Mouse (Mus musculus) limb, embryonic 13.5 days (tissue): ENCODE data around the gene Tmed2. TPM values are rescaled to one million over a fixed set of nuclear protein-coding genes. Genes with fewer than 3 reads are reported as not detected.
A peak's percentile ranks its signal among the peaks of the same experiment; 100 is the strongest.
"Not testable (repeated sequence)": the region's sequence is repeated elsewhere in the genome, so short reads cannot be mapped to it uniquely, and the experiment has no call there.

Source experiments
- ATAC-seq: fragments of 200-750 bp; cut with Nextera tagmentation; 2 replicates; pipeline ENCODE4 v1.8.0; 2017; ENCODE audit warnings: low read depth, moderate number of reproducible peaks, moderate TSS enrichment; ENCODE audit not compliant: low FRiP score
- H3K27ac ChIP-seq: fragments of 300-500 bp; sonication (generic); 2 replicates; pipeline ENCODE4 v1.5.1; 2015; ENCODE audit warnings: inconsistent platforms, mild to moderate bottlenecking, moderate library complexity
- H3K27me3 ChIP-seq: fragments of 300-500 bp; sonication (generic); 2 replicates; pipeline ENCODE4 v1.6.1; 2015; ENCODE audit warnings: mild to moderate bottlenecking, inconsistent platforms
- H3K36me3 ChIP-seq: fragments of 300-500 bp; sonication (generic); 2 replicates; pipeline ENCODE4 v1.6.1; 2015; ENCODE audit warnings: inconsistent platforms, mild to moderate bottlenecking, moderate library complexity
- H3K4me1 ChIP-seq: fragments of 300-500 bp; sonication (generic); 2 replicates; pipeline ENCODE4 v1.6.1; 2015; ENCODE audit warnings: inconsistent platforms
- H3K4me2 ChIP-seq: fragments of 300-500 bp; sonication (generic); replicated peaks from 2 replicates; pipeline ENCODE4 v1.6.1; 2015; ENCODE audit warnings: inconsistent platforms, mild to moderate bottlenecking, moderate library complexity
- H3K4me3 ChIP-seq: fragments of 300-500 bp; sonication (generic); 2 replicates; pipeline ENCODE4 v1.5.1; 2015; ENCODE audit warnings: moderate library complexity, mild to moderate bottlenecking, inconsistent platforms
- H3K9ac ChIP-seq: fragments of 300-500 bp; sonication (generic); 2 replicates; pipeline ENCODE4 v1.6.1; 2015; ENCODE audit warnings: mild to moderate bottlenecking, inconsistent platforms
- H3K9me3 ChIP-seq: fragments of 300-500 bp; sonication (generic); 2 replicates; pipeline ENCODE4 v1.6.1; 2016; ENCODE audit warnings: inconsistent platforms
- WGBS: fragments of 180-500 bp; shearing (Covaris S2); methylation state at CpG from one replicate; pipeline ENCODE4 v1.1.7; 2015; 5-methylcytosine and 5-hydroxymethylcytosine counted together
- polyA plus RNA-seq: library from polyadenylated mRNA; unstranded; fragments of >200 nt; fragmentation: Nextera tagmentation; extraction: Ambion mirVana; gene quantifications from 2 replicates; pipeline ENCODE4 v1.2.1, GENCODE M21; 2015

Gene Tmed2
- polyA plus RNA-seq, 1 experiment from 2014 or later, result 600 TPM

- 70% methylated on average over 4 of the region's 4 CpGs for WGBS
- H3K4me1 ChIP-seq, result peaks cover 13% of the 10 kb centered on the region
- H3K27me3 ChIP-seq, H3K9ac ChIP-seq, H3K27ac ChIP-seq, ATAC-seq, H3K4me3 ChIP-seq, H3K9me3 ChIP-seq, H3K4me2 ChIP-seq: not testable (repeated sequence)
- H3K36me3 ChIP-seq, result peaks cover 47% of the 10 kb centered on the region
These were observed 10.2 kb downstream of the Tmed2 start for GRCm38 (mm10) chr5:124550737-124551136.

GRCm38 (mm10) chr5:124551349-124552093 is 11.0 kb downstream of the Tmed2 start:
- not testable (repeated sequence) for H3K27ac ChIP-seq, ATAC-seq
- H3K9ac ChIP-seq, result peak overlapping the region; percentile 83

GRCm38 (mm10) chr5:124552094-124552472 is 11.6 kb downstream of the Tmed2 start:
- Histone ChIP-seq H3K4me1 (peaks cover 13% of the 10 kb centered on the region), H3K36me3 (peaks cover 47% of the 10 kb centered on the region), H3K4me2 (peak overlapping the region; percentile 74), H3K27me3 (no peaks in the 10 kb centered on the region), H3K9ac (peak overlapping the region; percentile 83), H3K4me3 (peak overlapping the region; percentile 89), H3K27ac (peak overlapping the region; percentile 73), H3K9me3 (no peaks in the 10 kb centered on the region)
- ATAC-seq, result no peak
- WGBS, result 9% methylated on average over 9 of the region's 9 CpGs

More at GRCm38 (mm10) chr5:124551349-124552093, 11.0 kb downstream of the Tmed2 start:
- H3K9me3 ChIP-seq, H3K27me3 ChIP-seq: not testable (repeated sequence)
- Histone ChIP-seq H3K4me3 (peak overlapping the region; percentile 89), H3K4me2 (peak overlapping the region; percentile 74), H3K4me1 (peaks cover 13% of the 10 kb centered on the region), H3K36me3 (peaks cover 47% of the 10 kb centered on the region)
- WGBS, result 34% methylated on average over 5 of the region's 5 CpGs

- Histone ChIP-seq H3K9me3 (no peaks in the 10 kb centered on the region), H3K4me3 (peak within 1 kb of the TSS; percentile 89), H3K27me3 (no peaks in the 10 kb centered on the region), H3K4me2 (peak within 1 kb of the TSS; percentile 74), H3K27ac (peak within 1 kb of the TSS; percentile 73), H3K36me3 (peaks cover 46% of the 10 kb centered on the region), H3K4me1 (peaks cover 13% of the 10 kb centered on the region), H3K9ac (peak within 1 kb of the TSS; percentile 83)
- WGBS, result under 1% methylated on average over 66 of the region's 66 CpGs
- peak; percentile 92 for ATAC-seq
These were observed 12.2 kb downstream of the Tmed2 start, which contains the start of gene Ddx55 for GRCm38 (mm10) chr5:124552558-124553307. TSS of gene Ddx55 (plus strand) at chr5:124552864.

- Histone ChIP-seq H3K27me3 (no peaks in the 10 kb centered on the region), H3K9me3 (no peaks in the 10 kb centered on the region), H3K9ac (no peak overlapping the region), H3K4me3 (peak overlapping the region; percentile 89), H3K27ac (no peak overlapping the region), H3K4me2 (peak overlapping the region; percentile 74), H3K4me1 (peaks cover 13% of the 10 kb centered on the region), H3K36me3 (peaks cover 46% of the 10 kb centered on the region)
- ATAC-seq, result no peak
- WGBS, result 70% methylated on average over 6 of the region's 6 CpGs
These were observed 13.1 kb downstream of the Tmed2 start for GRCm38 (mm10) chr5:124553607-124554006.

- Histone ChIP-seq H3K27me3 (no peaks in the 10 kb centered on the region), H3K4me2 (no peak overlapping the region), H3K9me3 (no peaks in the 10 kb centered on the region), H3K4me3 (no peak overlapping the region), H3K9ac (no peak overlapping the region), H3K4me1 (peaks cover 13% of the 10 kb centered on the region), H3K36me3 (peaks cover 59% of the 10 kb centered on the region), H3K27ac (no peak overlapping the region)
- 89% methylated on average over 1 of the region's 1 CpGs for WGBS
- no peak for ATAC-seq
These were observed 14.7 kb downstream of the Tmed2 start for GRCm38 (mm10) chr5:124555145-124555544.

- 85% methylated on average over 12 of the region's 12 CpGs for WGBS
- Histone ChIP-seq H3K36me3 (peaks cover 99% of the 10 kb centered on the region), H3K4me2 (no peak overlapping the region), H3K27me3 (no peaks in the 10 kb centered on the region), H3K9ac (no peak overlapping the region), H3K4me3 (no peak overlapping the region), H3K4me1 (no peaks in the 10 kb centered on the region), H3K27ac (no peak overlapping the region), H3K9me3 (no peaks in the 10 kb centered on the region)
- ATAC-seq, result no peak
These were observed 30.6 kb downstream of the Tmed2 start for GRCm38 (mm10) chr5:124571068-124571467.

GRCm38 (mm10) chr5:124575467-124575866 is 35.0 kb downstream of the Tmed2 start:
- Histone ChIP-seq H3K9ac (no peak overlapping the region), H3K4me3 (no peak overlapping the region), H3K9me3 (no peaks in the 10 kb centered on the region), H3K27ac (no peak overlapping the region), H3K4me1 (peaks cover 18% of the 10 kb centered on the region), H3K4me2 (no peak overlapping the region), H3K36me3 (peaks cover 72% of the 10 kb centered on the region), H3K27me3 (no peaks in the 10 kb centered on the region)
- ATAC-seq, result no peak
- WGBS, result 80% methylated on average over 7 of the region's 7 CpGs

GRCm38 (mm10) chr5:124578633-124579317 is 38.3 kb downstream of the Tmed2 start, which contains the start of the genes Eif2b1 and Gtf2h3:
TSS of gene Eif2b1 (minus strand) at chr5:124579131.
TSS of gene Gtf2h3 (plus strand) at chr5:124579140.
- Histone ChIP-seq H3K36me3 (peaks cover 53% of the 10 kb centered on the region), H3K4me3 (peak within 1 kb of the TSS; percentile 67), H3K4me2 (peak within 1 kb of the TSS; percentile 84), H3K27ac (no peak within 1 kb of the TSS), H3K9me3 (no peaks in the 10 kb centered on the region), H3K9ac (peak within 1 kb of the TSS; percentile 84), H3K27me3 (no peaks in the 10 kb centered on the region), H3K4me1 (peaks cover 18% of the 10 kb centered on the region)
- 1% methylated on average over 51 of the region's 51 CpGs for WGBS
- peak; percentile 93 for ATAC-seq

GRCm38 (mm10) chr5:124582515-124582914 is 42.0 kb downstream of the Tmed2 start:
- 94% methylated on average over 5 of the region's 5 CpGs for WGBS
- Histone ChIP-seq H3K9ac (no peak overlapping the region), H3K36me3 (peaks cover 54% of the 10 kb centered on the region), H3K27me3 (no peaks in the 10 kb centered on the region), H3K27ac (no peak overlapping the region), H3K4me3 (no peak overlapping the region), H3K9me3 (no peaks in the 10 kb centered on the region), H3K4me2 (no peak overlapping the region), H3K4me1 (peaks cover 18% of the 10 kb centered on the region)
- ATAC-seq, result no peak

- Histone ChIP-seq H3K9me3 (no peaks in the 10 kb centered on the region), H3K4me2 (no peak overlapping the region), H3K9ac (no peak overlapping the region), H3K36me3 (peaks cover 84% of the 10 kb centered on the region), H3K4me3 (no peak overlapping the region), H3K4me1 (no peaks in the 10 kb centered on the region), H3K27me3 (no peaks in the 10 kb centered on the region), H3K27ac (no peak overlapping the region)
- no peak for ATAC-seq
- WGBS, result 94% methylated on average over 3 of the region's 3 CpGs
These were observed 52.3 kb downstream of the Tmed2 start for GRCm38 (mm10) chr5:124592768-124593167.
